Mouse (Mus musculus) R1 (cell line): ENCODE results near the gene Ndfip2.

ENCODE experiments used
- DNase-seq: peaks from one replicate; pipeline ENCODE4 v3.0.0-alpha.2; 2018; ENCODE audit warnings: low read depth, low spot score

The Ndfip2 gene

GRCm38 (mm10) chr14:105287557-105287956, 29.2 kb downstream of the Ndfip2 start:
- no peak for DNase-seq

GRCm38 (mm10) chr14:105287972-105288371, 29.6 kb downstream of the Ndfip2 start:
- DNase-seq: no peak

- DNase-seq: no peak
Observed at GRCm38 (mm10) chr14:105288529-105288928, 30.2 kb downstream of the Ndfip2 start.

GRCm38 (mm10) chr14:105292139-105292538, 33.8 kb downstream of the Ndfip2 start:
- DNase-seq: no peak

GRCm38 (mm10) chr14:105293777-105294176, 35.4 kb downstream of the Ndfip2 start:
- DNase-seq: no peak

GRCm38 (mm10) chr14:105295820-105296582, 37.6 kb downstream of the Ndfip2 start:
- peak; percentile 50 for DNase-seq

GRCm38 (mm10) chr14:105299744-105300255, 41.4 kb downstream of the Ndfip2 start:
- DNase-seq: no peak

- no peak for DNase-seq
Observed at GRCm38 (mm10) chr14:105300551-105300950, 42.2 kb downstream of the Ndfip2 start.

- no peak for DNase-seq
Observed at GRCm38 (mm10) chr14:105302708-105303107, 44.3 kb downstream of the Ndfip2 start.

GRCm38 (mm10) chr14:105307716-105308115, 49.3 kb downstream of the Ndfip2 start:
- no peak for DNase-seq

GRCm38 (mm10) chr14:105312366-105312765, 54.0 kb downstream of the Ndfip2 start:
- DNase-seq: no peak

GRCm38 (mm10) chr14:105312944-105313343, 54.6 kb downstream of the Ndfip2 start:
- no peak for DNase-seq

GRCm38 (mm10) chr14:105313877-105314276, 55.5 kb downstream of the Ndfip2 start:
- DNase-seq: no peak

GRCm38 (mm10) chr14:105321712-105322111, 63.3 kb downstream of the Ndfip2 start:
- no peak for DNase-seq

- DNase-seq: no peak
Observed at GRCm38 (mm10) chr14:105322829-105323228, 64.5 kb downstream of the Ndfip2 start.

- DNase-seq: no peak
Observed at GRCm38 (mm10) chr14:105323448-105323847, 65.1 kb downstream of the Ndfip2 start.

GRCm38 (mm10) chr14:105328397-105329302, 70.3 kb downstream of the Ndfip2 start:
- DNase-seq: no peak

- DNase-seq: no peak
Observed at GRCm38 (mm10) chr14:105333475-105334094, 75.2 kb downstream of the Ndfip2 start.

- DNase-seq: no peak
Observed at GRCm38 (mm10) chr14:105341765-105342164, 83.4 kb downstream of the Ndfip2 start.

- no peak for DNase-seq
Observed at GRCm38 (mm10) chr14:105354121-105354520, 95.7 kb downstream of the Ndfip2 start.
